Mouse (Mus musculus): ENCODE results near the gene Fkbp10. TPM values are rescaled to one million over a fixed set of nuclear protein-coding genes. Genes with fewer than 3 reads are reported as not detected.

Fkbp10 gene
- polyA plus RNA-seq, 1 experiment from 2014 or later: 106 TPM

DNA sequence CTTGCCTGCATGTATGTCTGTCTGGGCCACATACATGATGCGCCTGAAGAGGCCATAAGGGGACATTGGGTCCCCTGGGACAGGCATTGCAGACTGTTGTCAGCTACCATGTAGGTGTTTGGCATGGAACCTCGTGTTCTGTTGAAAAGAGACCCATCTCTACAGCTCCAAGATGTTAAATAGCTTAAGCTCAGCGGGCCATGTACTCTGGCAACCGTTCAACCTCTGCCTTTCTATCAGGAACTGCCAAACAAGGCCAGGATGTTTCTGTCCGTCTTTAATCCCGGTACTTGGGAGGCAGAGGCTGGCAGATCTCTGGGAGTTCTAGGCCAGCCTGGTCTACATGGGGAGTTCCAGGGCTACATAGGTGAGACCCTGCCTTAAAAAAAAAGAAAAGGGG lies 27.1 kb downstream of the Fkbp10 start:
- Histone ChIP-seq H3K4me2 (replicated peaks; ENCODE audit: low read depth, low read length) (no peak overlapping the region), H3K4me3 (ENCODE audit: low read depth, low read length) (no peak overlapping the region), H3K9me3 (ENCODE audit: control insufficient read depth, low read depth, low read length) (no peaks in the 10 kb centered on the region), H3K36me3 (ENCODE audit: control insufficient read depth, insufficient read depth, low read length) (peaks cover 5% of the 10 kb centered on the region; the same call in 1 of the 2 replicates), H3K9ac (replicated peaks; ENCODE audit: low read depth, low read length) (no peak overlapping the region), H3K27ac (ENCODE audit: low read length) (no peak overlapping the region), H3K27me3 (ENCODE audit: control insufficient read depth, insufficient read depth, low read length) (no peaks in the 10 kb centered on the region), H3K4me1 (ENCODE audit: control insufficient read depth, insufficient read depth, low read length) (peaks cover 7% of the 10 kb centered on the region; the same call in 1 of the 2 replicates)
- ATAC-seq (ENCODE audit: insufficient number of reproducible peaks, insufficient read depth, low FRiP score, low read depth): no peak
- 80% methylated on average over 6 of the region's 6 CpGs for WGBS

DNA sequence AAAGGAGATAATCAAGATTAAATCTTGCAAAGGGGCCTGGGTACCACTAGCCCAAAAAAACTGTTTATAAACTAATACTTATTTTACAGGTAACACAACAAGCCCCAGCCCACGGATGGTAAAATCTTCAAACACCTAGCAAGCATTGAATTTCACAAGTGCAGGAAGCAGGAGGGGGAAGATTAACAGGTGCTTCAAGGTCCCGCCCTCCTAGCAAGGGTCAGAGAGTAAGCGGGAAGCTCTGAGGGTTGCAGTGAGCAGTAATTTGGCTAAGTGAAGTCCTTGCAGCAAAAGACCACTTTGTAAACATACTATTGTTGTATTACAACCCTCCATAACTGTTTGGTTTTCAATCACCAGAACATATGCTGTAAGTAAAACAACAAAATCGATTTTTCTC lies 41.8 kb downstream of the Fkbp10 start:
- Histone ChIP-seq H3K27me3 (ENCODE audit: control insufficient read depth, insufficient read depth, low read length) (no peaks in the 10 kb centered on the region), H3K9ac (replicated peaks; ENCODE audit: low read depth, low read length) (no peak overlapping the region)

DNA sequence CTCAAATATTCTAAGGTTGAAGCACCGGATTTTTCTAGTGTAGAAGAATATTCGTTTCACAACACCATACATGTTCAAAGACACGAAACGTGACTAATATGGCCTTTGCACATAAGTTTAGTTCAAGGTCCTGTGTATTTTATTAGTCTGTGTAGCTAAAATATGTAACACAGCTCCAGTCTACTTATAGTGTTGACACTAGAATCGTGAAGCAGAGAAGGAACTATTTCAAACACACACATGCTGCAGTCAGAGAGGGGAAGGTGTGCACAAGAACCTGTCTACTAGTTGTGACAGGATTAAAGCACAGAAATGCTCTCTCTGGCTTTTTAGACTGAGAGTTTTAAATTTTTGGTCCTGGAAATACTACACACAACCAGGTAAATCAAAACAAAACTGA lies 42.2 kb downstream of the Fkbp10 start:
- H3K36me3 ChIP-seq (ENCODE audit: control insufficient read depth, insufficient read depth, low read length): peaks cover 18% of the 10 kb centered on the region
- H3K27ac ChIP-seq (ENCODE audit: low read length): no peak overlapping the region
- H3K9ac ChIP-seq (replicated peaks; ENCODE audit: low read depth, low read length): no peak overlapping the region
- WGBS: 80% methylated on average over 5 of the region's 5 CpGs
- no peaks in the 10 kb centered on the region for H3K9me3 ChIP-seq (ENCODE audit: control insufficient read depth, low read depth, low read length)
- no peak overlapping the region for H3K4me2 ChIP-seq (replicated peaks; ENCODE audit: low read depth, low read length)
- ATAC-seq (ENCODE audit: insufficient number of reproducible peaks, insufficient read depth, low FRiP score, low read depth): no peak
- no peaks in the 10 kb centered on the region for H3K4me1 ChIP-seq (ENCODE audit: control insufficient read depth, insufficient read depth, low read length)
- H3K4me3 ChIP-seq (ENCODE audit: low read depth, low read length): no peak overlapping the region
- no peaks in the 10 kb centered on the region for H3K27me3 ChIP-seq (ENCODE audit: control insufficient read depth, insufficient read depth, low read length)

More for the DNA sequence above, 41.8 kb downstream of the Fkbp10 start:
- Histone ChIP-seq H3K4me3 (ENCODE audit: low read depth, low read length) (no peak overlapping the region), H3K9me3 (ENCODE audit: control insufficient read depth, low read depth, low read length) (no peaks in the 10 kb centered on the region), H3K36me3 (ENCODE audit: control insufficient read depth, insufficient read depth, low read length) (peaks cover 15% of the 10 kb centered on the region), H3K27ac (ENCODE audit: low read length) (no peak overlapping the region), H3K4me1 (ENCODE audit: control insufficient read depth, insufficient read depth, low read length) (no peaks in the 10 kb centered on the region), H3K4me2 (replicated peaks; ENCODE audit: low read depth, low read length) (no peak overlapping the region)
- 72% methylated on average over 4 of the region's 4 CpGs for WGBS
- ATAC-seq (ENCODE audit: insufficient number of reproducible peaks, insufficient read depth, low FRiP score, low read depth): no peak

DNA sequence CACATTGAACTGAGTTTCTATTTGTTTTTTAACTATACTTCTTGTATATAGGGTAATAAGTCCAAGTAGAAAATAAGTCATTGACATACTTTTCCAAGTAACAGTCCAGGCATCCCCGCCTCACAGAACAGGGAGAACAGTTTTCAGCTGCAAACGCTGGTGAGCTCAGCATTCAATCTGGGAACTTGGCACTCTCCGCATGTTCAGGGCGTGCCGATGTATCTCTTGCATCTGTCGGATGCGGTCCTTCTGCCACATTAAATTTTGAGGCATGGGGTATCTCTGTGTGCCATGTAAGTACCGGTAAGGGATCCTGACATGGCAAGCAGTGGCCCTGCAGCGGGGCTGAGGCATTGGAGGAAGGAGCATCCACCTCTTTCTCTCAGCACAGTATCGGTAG lies 47.2 kb downstream of the Fkbp10 start:
- Histone ChIP-seq H3K4me2 (replicated peaks; ENCODE audit: low read depth, low read length) (no peak overlapping the region), H3K4me3 (ENCODE audit: low read depth, low read length) (no peak overlapping the region), H3K36me3 (ENCODE audit: control insufficient read depth, insufficient read depth, low read length) (peaks cover 27% of the 10 kb centered on the region), H3K9me3 (ENCODE audit: control insufficient read depth, low read depth, low read length) (no peaks in the 10 kb centered on the region), H3K27ac (ENCODE audit: low read length) (no peak overlapping the region), H3K27me3 (ENCODE audit: control insufficient read depth, insufficient read depth, low read length) (no peaks in the 10 kb centered on the region), H3K9ac (replicated peaks; ENCODE audit: low read depth, low read length) (no peak overlapping the region), H3K4me1 (ENCODE audit: control insufficient read depth, insufficient read depth, low read length) (no peaks in the 10 kb centered on the region)
- no peak for ATAC-seq (ENCODE audit: insufficient number of reproducible peaks, insufficient read depth, low FRiP score, low read depth)
- 91% methylated on average over 10 of the region's 10 CpGs for WGBS

DNA sequence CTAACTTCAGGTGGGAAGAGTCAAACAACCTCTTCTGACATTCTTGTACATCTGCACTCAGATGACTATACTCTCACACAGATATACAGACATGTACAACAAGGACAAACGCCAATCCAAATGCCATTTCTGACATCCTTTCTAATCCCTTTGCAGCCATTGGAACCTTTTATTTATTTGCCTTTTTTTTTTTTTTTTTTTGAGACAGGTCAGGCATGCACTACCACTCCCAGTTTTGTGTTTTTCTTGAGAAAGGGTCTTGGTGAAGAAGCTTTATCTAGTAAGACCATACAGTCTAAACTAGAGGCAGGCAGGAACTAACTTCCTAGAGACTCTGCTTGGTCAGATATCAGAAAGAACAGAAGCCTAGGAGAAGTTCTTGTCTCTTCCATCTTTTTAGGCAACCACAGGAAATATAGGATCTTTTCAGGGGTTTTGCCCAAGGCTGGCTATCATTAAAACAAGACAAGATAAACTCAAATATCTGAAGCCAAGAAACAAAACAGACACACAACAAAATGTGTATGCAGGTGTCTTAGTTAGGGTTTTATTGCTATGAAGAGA lies 49.8 kb downstream of the Fkbp10 start:
- WGBS: 86% methylated on average over 1 of the region's 1 CpGs
- Histone ChIP-seq H3K4me1 (ENCODE audit: control insufficient read depth, insufficient read depth, low read length) (peaks cover under 1% of the 10 kb centered on the region), H3K4me2 (replicated peaks; ENCODE audit: low read depth, low read length) (no peak overlapping the region), H3K4me3 (ENCODE audit: low read depth, low read length) (no peak overlapping the region), H3K36me3 (ENCODE audit: control insufficient read depth, insufficient read depth, low read length) (peaks cover 23% of the 10 kb centered on the region), H3K9ac (replicated peaks; ENCODE audit: low read depth, low read length) (no peak overlapping the region), H3K9me3 (ENCODE audit: control insufficient read depth, low read depth, low read length) (no peaks in the 10 kb centered on the region), H3K27me3 (ENCODE audit: control insufficient read depth, insufficient read depth, low read length) (no peaks in the 10 kb centered on the region), H3K27ac (ENCODE audit: low read length) (no peak overlapping the region)
- no peak for ATAC-seq (ENCODE audit: insufficient number of reproducible peaks, insufficient read depth, low FRiP score, low read depth)

DNA sequence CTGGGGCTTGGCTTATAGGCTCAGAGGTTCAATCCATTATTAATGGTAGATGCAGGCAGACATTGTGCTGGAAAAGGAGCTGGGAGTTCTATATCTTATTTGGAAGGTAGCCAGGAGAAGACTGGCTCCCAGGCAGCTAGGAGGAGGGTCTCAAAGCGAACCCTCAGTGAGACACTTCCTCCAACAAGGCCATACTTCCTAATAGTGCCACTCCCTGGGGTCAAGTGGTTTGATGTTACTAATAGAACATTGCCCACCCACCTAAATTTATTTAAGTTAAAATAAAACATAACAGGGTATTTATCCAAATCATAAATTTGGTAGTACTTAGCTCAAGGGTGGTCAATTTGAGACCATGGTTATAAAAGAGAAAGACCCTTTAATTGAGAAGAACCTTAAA lies 50.3 kb downstream of the Fkbp10 start:
- H3K9me3 ChIP-seq (ENCODE audit: control insufficient read depth, low read depth, low read length): no peaks in the 10 kb centered on the region
- WGBS: 73% methylated on average over 1 of the region's 1 CpGs

DNA sequence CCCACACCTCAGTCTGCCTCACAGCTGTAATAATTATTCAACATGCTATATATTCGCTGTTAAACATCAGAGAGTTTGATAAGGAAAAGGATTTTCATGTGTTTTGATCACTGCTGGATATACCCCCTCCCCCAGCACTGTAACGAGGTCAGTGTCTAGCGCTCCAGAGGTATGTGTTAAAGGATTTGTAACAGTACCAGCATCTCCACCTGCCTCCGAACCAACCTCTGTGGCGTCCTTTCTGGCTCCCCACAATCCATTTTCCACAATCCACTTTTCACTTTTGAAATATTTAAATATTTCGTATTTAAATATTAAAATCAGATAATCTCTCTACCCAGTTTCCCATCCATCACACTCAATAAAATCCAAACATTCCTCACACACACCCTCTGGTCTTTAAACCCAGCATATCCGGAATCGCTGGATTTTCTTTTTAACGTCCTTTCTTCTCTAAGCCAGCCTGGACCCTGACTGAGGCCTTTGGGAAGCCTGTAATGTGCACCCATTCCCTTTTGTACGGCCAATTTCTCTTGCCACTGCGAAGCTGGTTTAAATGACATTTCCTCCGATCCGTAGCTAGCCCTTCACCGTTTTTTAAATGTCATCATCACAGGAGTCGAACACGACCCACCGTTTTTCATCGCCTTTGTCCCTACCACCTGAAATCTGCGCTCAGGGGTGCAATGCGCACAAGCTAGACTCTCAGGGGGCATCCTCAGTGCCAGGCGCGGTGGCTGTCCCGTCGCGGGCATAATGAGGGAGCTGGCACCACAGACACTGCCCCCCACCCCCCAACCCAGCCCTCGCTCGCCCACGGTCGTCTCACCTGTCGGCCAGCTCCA lies 56.1 kb downstream of the Fkbp10 start:
- H3K9me3 ChIP-seq (ENCODE audit: control insufficient read depth, low read depth, low read length): no peaks in the 10 kb centered on the region
- peaks cover 10% of the 10 kb centered on the region; the same call in 1 of the 2 replicates for H3K36me3 ChIP-seq (ENCODE audit: control insufficient read depth, insufficient read depth, low read length)
- H3K4me1 ChIP-seq (ENCODE audit: control insufficient read depth, insufficient read depth, low read length): peaks cover 17% of the 10 kb centered on the region
- no peaks in the 10 kb centered on the region for H3K27me3 ChIP-seq (ENCODE audit: control insufficient read depth, insufficient read depth, low read length)
- ATAC-seq (ENCODE audit: insufficient number of reproducible peaks, insufficient read depth, low FRiP score, low read depth): no peak
- 2% methylated on average over 30 of the region's 30 CpGs for WGBS
- H3K27ac ChIP-seq (ENCODE audit: low read length): no peak overlapping the region
- H3K4me2 ChIP-seq (replicated peaks; ENCODE audit: low read depth, low read length): peak overlapping the region; percentile 94
- peak overlapping the region; percentile 93 for H3K4me3 ChIP-seq (ENCODE audit: low read depth, low read length)
- peak overlapping the region; percentile 93 for H3K9ac ChIP-seq (replicated peaks; ENCODE audit: low read depth, low read length)

More for the DNA sequence above, 50.3 kb downstream of the Fkbp10 start:
- ATAC-seq (ENCODE audit: insufficient number of reproducible peaks, insufficient read depth, low FRiP score, low read depth): no peak
- H3K27ac ChIP-seq (ENCODE audit: low read length): no peak overlapping the region
- H3K27me3 ChIP-seq (ENCODE audit: control insufficient read depth, insufficient read depth, low read length): no peaks in the 10 kb centered on the region
- no peak overlapping the region for H3K4me3 ChIP-seq (ENCODE audit: low read depth, low read length)
- peaks cover 6% of the 10 kb centered on the region for H3K4me1 ChIP-seq (ENCODE audit: control insufficient read depth, insufficient read depth, low read length)
- H3K9ac ChIP-seq (replicated peaks; ENCODE audit: low read depth, low read length): no peak overlapping the region
- no peak overlapping the region for H3K4me2 ChIP-seq (replicated peaks; ENCODE audit: low read depth, low read length)
- peaks cover 23% of the 10 kb centered on the region for H3K36me3 ChIP-seq (ENCODE audit: control insufficient read depth, insufficient read depth, low read length)

DNA sequence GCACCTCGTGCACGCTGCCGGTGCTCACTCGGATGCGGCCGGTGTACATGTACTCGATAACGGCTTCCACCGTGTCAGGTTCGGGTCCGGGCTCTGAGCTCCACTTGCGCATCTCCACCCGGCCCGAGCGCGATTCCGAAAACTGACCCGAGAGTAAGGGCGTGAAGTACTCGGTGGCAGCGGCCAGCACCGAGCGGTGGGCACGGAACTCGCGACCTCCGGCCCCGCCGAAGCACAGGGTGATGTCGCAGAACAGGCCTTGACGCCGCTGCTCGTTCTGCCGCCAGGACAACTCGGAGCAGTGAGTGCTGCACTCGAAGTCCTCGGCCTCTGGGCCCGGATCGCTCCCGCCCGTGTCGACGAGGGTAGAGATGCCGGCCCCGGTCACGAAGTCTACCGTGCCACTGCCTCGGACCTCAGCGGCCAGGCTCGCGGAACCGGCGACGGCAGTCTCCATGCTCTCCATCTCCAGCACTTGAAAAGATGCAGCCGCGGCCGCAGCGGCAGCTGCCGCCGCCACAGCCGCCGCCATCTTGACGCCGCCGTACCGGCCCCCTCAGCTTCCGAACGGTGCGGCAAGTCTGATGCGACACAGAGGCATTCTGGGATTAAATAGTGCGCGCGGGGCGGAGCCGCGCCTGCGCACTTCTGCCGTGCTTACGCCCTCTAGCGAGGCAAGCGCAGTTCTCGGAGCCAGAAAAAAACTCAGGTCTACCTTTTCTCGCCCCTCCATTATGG lies 56.9 kb downstream of the Fkbp10 start, which contains the start of gene Klhl11:
Gene Klhl11, minus strand, starts transcription at position 545 of the 738 bp plus-strand sequence.
- peaks cover 17% of the 10 kb centered on the region for H3K4me1 ChIP-seq (ENCODE audit: control insufficient read depth, insufficient read depth, low read length)
- peak; percentile 89 for ATAC-seq (ENCODE audit: insufficient number of reproducible peaks, insufficient read depth, low FRiP score, low read depth)
- peak within 1 kb of the TSS; percentile 93 for H3K9ac ChIP-seq (replicated peaks; ENCODE audit: low read depth, low read length)
- WGBS: under 1% methylated on average over 83 of the region's 83 CpGs
- H3K36me3 ChIP-seq (ENCODE audit: control insufficient read depth, insufficient read depth, low read length): peaks cover 15% of the 10 kb centered on the region
- H3K27me3 ChIP-seq (ENCODE audit: control insufficient read depth, insufficient read depth, low read length): no peaks in the 10 kb centered on the region
- H3K4me3 ChIP-seq (ENCODE audit: low read depth, low read length): peak within 1 kb of the TSS; percentile 93
- H3K4me2 ChIP-seq (replicated peaks; ENCODE audit: low read depth, low read length): peak within 1 kb of the TSS; percentile 94
- H3K9me3 ChIP-seq (ENCODE audit: control insufficient read depth, low read depth, low read length): no peaks in the 10 kb centered on the region
- H3K27ac ChIP-seq (ENCODE audit: low read length): peak within 1 kb of the TSS; percentile 69
